Mouse (Mus musculus): Measurements from ENCODE around the gene Ergic2. TPM values are rescaled to one million over a fixed set of nuclear protein-coding genes. Genes with fewer than 3 reads are reported as not detected.
"Not testable (repeated sequence)": the region's sequence is repeated elsewhere in the genome, so short reads cannot be mapped to it uniquely, and the experiment has no call there.

Ergic2 gene
- polyA plus RNA-seq, 3 experiments from 2014 or later = 174 to 189 (median 182) TPM

GRCm38 (mm10) chr6:148207522-148207921 is 4.7 kb downstream of the Ergic2 start:
- no peak for ATAC-seq

- ATAC-seq = no peak
Measured at GRCm38 (mm10) chr6:148205134-148205533, 7.0 kb downstream of the Ergic2 start.

DNA sequence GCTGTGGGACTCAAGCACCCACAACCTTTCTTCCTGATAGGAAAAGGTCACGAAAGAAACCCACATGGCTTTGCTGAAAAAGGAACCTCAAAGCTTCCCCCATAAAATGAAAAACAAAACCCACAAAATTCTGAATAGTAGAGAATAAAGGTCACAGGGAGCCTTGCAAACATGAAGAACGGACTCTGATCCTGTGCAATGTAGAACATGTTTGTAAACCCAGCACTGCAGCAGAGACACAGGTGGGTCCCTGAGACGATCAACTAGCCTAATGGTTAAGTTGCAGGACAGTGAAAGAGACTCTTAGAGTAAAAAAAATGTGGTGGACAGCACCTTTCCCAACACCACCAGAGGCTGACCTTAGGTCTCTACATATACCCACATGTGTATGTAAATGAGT is 12.4 kb downstream of the Ergic2 start:
- ATAC-seq = no peak

- no peak for ATAC-seq
Measured at GRCm38 (mm10) chr6:148199177-148199576, 13.0 kb downstream of the Ergic2 start.

GRCm38 (mm10) chr6:148193972-148194701 is 18.0 kb downstream of the Ergic2 start:
- ATAC-seq = no peak

GRCm38 (mm10) chr6:148185694-148186093 is 26.5 kb downstream of the Ergic2 start:
- no peak for ATAC-seq

- no peak for ATAC-seq
Measured at GRCm38 (mm10) chr6:148172904-148173303, 39.3 kb downstream of the Ergic2 start.

- ATAC-seq = not testable (repeated sequence)
Measured at GRCm38 (mm10) chr6:148152305-148152704, 59.9 kb downstream of the Ergic2 start.

GRCm38 (mm10) chr6:148142421-148142820 is 69.8 kb downstream of the Ergic2 start:
- no peak for ATAC-seq

- ATAC-seq = no peak
Measured at GRCm38 (mm10) chr6:148141874-148142273, 70.3 kb downstream of the Ergic2 start.

- ATAC-seq = no peak
Measured at GRCm38 (mm10) chr6:148139288-148139995, 72.7 kb downstream of the Ergic2 start.

DNA sequence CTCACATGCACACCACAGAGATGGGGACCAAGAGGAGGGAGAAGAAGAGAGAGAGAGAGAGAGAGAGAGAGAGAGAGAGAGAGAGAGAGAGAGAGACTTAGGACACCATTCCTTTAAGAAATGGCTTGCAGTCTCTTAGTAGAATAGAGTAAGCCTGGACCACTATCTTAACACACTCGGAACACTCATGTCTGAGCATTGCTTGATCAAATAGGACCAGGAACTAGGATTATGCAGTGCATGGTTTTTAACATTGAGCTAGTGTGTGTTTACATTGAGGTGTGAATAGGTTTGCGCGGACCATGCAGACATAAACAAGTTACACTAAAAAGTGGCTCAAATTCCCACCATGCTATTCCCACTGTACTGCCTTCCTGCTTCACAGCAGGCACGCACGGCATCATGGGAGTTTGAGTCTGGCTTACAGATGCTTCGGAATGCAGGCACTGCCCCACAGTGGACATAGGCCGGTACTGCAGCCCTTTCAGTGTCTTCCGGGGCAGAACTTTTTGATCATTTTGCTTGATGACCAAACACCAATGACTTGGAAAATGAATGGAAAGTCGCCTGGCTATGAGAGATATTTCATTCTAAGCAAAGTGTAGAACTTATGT is 76.3 kb downstream of the Ergic2 start:
- no peak for ATAC-seq

GRCm38 (mm10) chr6:148133536-148133935 is 78.6 kb downstream of the Ergic2 start:
- ATAC-seq = no peak

GRCm38 (mm10) chr6:148132314-148132713 is 79.9 kb downstream of the Ergic2 start:
- no peak for ATAC-seq

Other genes starting within 250 kb of the Ergic2 start
- 1 to 10 TPM; 2.1 to 4.4 (median 3.2) TPM for gene Far2, start 165.1 kb downstream of the Ergic2 start, polyA plus RNA-seq (2017; shearing (Covaris generic))
- gene Tmtc1, start 232.0 kb upstream of the Ergic2 start, polyA plus RNA-seq (2017; shearing (Covaris generic)) = under 1 TPM in 2 of 3 experiments, not detected in 1; 0.04 to 0.07 TPM

All from inflammation-experienced regulatory T-cells, adult 6 months (primary cell).